In the genomic region with DNA sequence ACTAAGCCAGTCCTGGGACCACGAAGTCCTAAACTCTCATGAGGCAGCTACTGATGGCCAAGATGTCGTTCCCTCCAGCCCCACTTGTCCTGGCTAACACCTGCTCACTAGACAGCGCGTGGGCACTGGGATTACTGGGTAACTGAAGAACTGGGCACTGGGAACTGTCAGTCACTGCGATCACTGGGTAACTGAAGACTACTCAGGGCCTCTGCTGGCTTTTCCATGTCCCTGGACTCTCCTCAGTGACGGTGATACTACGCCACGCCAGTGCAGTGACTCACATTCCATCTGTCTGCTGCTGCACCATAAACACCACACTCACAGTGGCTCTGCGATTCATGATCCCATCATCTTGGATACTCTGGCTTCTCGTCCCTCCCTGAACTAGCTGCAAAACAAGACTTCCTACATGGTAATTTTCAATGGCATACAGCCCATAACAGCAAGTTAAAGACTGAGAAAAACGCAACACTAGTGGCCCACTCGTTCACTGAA, we compare ENCODE assay signal across 23 mouse cellular contexts.
"Had no signal": no experiment of that assay in that cellular context is flagged by ENCODE, and none has a peak within 500 bp of the region (broad histone marks: within the 10 kb centered on the region; RNA-seq: fewer than 3 reads in every experiment).

No protein-coding gene starts in this region.

- H3K27me3 ChIP-seq: limb, embryonic 12.5 days; limb, embryonic 15.5 days; megakaryocyte, embryonic 14.5 days; midbrain, embryonic 13.5 days; neural tube, embryonic 13.5 days had no signal

- H3K36me3 ChIP-seq: limb, embryonic 12.5 days; limb, embryonic 15.5 days; midbrain, embryonic 13.5 days had no signal

- H3K9ac ChIP-seq: limb, embryonic 12.5 days; limb, embryonic 15.5 days; liver, embryonic 14.5 days; liver, postnatal 0 days; lung, embryonic 14.5 days; midbrain, embryonic 13.5 days; neural tube, embryonic 13.5 days had no signal

- H3K4me1 ChIP-seq: limb, embryonic 12.5 days; limb, embryonic 15.5 days; midbrain, embryonic 10.5 days had no signal

- H3K9me3 ChIP-seq: limb, embryonic 12.5 days; limb, embryonic 15.5 days; megakaryocyte, embryonic 14.5 days; midbrain, embryonic 10.5 days; midbrain, embryonic 13.5 days; neural tube, embryonic 13.5 days had no signal

- H3K27ac ChIP-seq: kidney, postnatal 0 days; layer of hippocampus, adult 2 months; left cerebral cortex, adult 2 months; limb, embryonic 12.5 days; limb, embryonic 15.5 days; liver, embryonic 14.5 days; midbrain, embryonic 10.5 days; midbrain, embryonic 13.5 days; neural tube, embryonic 13.5 days; stomach, postnatal 0 days had no signal

- H3K4me3 ChIP-seq: layer of hippocampus, adult 2 months; left cerebral cortex, adult 2 months; limb, embryonic 12.5 days; limb, embryonic 15.5 days; megakaryocyte, embryonic 14.5 days; midbrain, embryonic 10.5 days; midbrain, embryonic 13.5 days; myocyte; neural tube, embryonic 13.5 days had no signal

- H3K4me2 ChIP-seq: limb, embryonic 12.5 days; limb, embryonic 15.5 days; liver, embryonic 11.5 days; lung, embryonic 14.5 days; midbrain, embryonic 13.5 days; neural tube, embryonic 13.5 days had no signal

- ATAC-seq: liver, postnatal 0 days; lung, postnatal 0 days; midbrain, embryonic 13.5 days; midbrain, embryonic 16.5 days had no signal

- DNase-seq: layer of hippocampus, adult 9-11 months; liver, postnatal 0 days; lung, embryonic 14.5 days; lung, postnatal 36 days; retina, postnatal 1 day; right cerebral cortex, postnatal 25 days; thymus, adult 2 months; thymus, postnatal 25 days had no signal
